Mouse (Mus musculus): ENCODE results near the gene Fsip1. TPM values are rescaled to one million over a fixed set of nuclear protein-coding genes. Genes with fewer than 3 reads are reported as not detected.

The Fsip1 gene
- total and polyA plus RNA-seq, 2 experiments from 2014 or later: 3.7 to 5.7 TPM

DNA sequence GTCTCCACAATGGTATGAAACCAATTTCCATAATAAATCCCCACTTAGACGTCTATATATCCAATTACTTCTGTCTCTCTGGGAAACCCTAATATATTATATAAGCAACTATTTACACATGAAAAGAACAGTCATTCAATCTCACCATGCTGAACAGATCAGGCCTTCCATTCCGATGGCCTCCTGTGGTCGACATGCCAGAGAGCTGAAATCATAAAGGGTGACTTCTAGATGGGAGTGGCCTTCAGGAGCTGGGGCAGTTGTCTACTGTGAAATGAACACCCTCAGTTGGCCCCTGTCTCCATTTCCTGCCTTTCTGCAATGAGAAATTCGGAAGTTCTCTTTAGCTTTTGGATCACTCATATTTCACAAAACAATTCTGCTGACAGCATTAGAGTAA, 154.6 kb downstream of the Fsip1 start:
- 37% methylated on average over 4 of the region's 4 CpGs for WGBS

DNA sequence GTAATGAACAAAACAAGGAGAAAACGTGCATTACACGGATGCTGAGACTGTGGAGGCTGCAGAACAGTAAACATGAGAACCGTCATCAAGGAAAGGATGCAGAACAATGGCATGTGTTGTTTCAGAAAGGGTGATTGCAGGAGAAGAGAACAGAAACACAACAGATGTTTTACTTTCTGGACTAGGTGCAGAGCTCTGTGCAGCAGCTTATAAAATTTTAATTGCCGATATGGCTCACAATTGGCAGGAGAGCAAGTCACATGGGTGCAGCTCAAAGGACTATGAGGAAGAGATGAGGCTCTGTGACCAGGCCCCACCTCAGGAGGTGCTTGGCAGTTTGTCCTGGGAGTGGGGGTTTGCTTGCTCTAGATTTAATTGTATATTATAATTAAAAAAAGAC, 157.7 kb downstream of the Fsip1 start:
- H3K4me3 ChIP-seq (ENCODE audit: low read depth, low read length): no peak overlapping the region
- no peaks in the 10 kb centered on the region for H3K4me1 ChIP-seq (ENCODE audit: insufficient read depth)
- 39% methylated on average over 4 of the region's 4 CpGs for WGBS
- H3K9ac ChIP-seq: no peak overlapping the region
- no peaks in the 10 kb centered on the region for H3K27me3 ChIP-seq (ENCODE audit: insufficient read depth, low read length)
- H3K36me3 ChIP-seq (ENCODE audit: insufficient read depth): no peaks in the 10 kb centered on the region
- no peaks in the 10 kb centered on the region for H3K9me3 ChIP-seq (ENCODE audit: low read length)
- DNase-seq (no peak), ATAC-seq (no peak)
- H3K27ac ChIP-seq (ENCODE audit: low read depth, low read length): no peak overlapping the region
- H3K4me2 ChIP-seq (ENCODE audit: low read depth): no peak overlapping the region
- TF ChIP-seq CTCF (IDR thresholded peaks at IDR 0.05; ENCODE audit: low read depth): no peak

More for the DNA sequence above, 154.6 kb downstream of the Fsip1 start:
- DNase-seq (no peak), ATAC-seq (no peak)
- Histone ChIP-seq H3K9ac (no peak overlapping the region), H3K9me3 (ENCODE audit: low read length) (no peaks in the 10 kb centered on the region), H3K36me3 (ENCODE audit: insufficient read depth) (no peaks in the 10 kb centered on the region), H3K27ac (ENCODE audit: low read depth, low read length) (no peak overlapping the region), H3K4me3 (ENCODE audit: low read depth, low read length) (no peak overlapping the region), H3K4me2 (ENCODE audit: low read depth) (no peak overlapping the region), H3K27me3 (ENCODE audit: insufficient read depth, low read length) (no peaks in the 10 kb centered on the region), H3K4me1 (ENCODE audit: insufficient read depth) (no peaks in the 10 kb centered on the region)
- no peak for TF ChIP-seq CTCF (IDR thresholded peaks at IDR 0.05; ENCODE audit: low read depth)

DNA sequence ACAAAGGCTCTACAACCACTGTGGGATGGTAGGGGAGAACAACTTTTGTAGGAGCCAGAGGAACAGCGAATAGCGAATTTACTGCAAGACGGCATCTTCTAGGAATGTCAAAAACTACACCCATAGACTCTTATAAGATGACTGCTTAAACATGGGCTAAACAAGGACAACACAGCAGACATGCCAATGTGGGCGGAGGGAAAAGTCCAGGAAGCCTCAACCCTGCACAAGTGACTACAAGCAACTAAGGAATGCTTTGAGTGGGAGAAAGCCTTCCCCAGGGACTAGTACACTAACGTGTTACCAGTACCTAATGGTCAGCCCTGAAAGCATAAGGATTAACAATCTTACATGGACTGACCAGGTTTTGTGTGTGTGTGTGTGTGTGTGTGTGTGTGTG, 165.5 kb downstream of the Fsip1 start:
- no peak for DNase-seq
- Histone ChIP-seq H3K4me2 (ENCODE audit: low read depth) (no peak overlapping the region), H3K36me3 (ENCODE audit: insufficient read depth) (no peaks in the 10 kb centered on the region), H3K9ac (no peak overlapping the region), H3K27me3 (ENCODE audit: insufficient read depth, low read length) (no peaks in the 10 kb centered on the region), H3K4me1 (ENCODE audit: insufficient read depth) (no peaks in the 10 kb centered on the region), H3K9me3 (ENCODE audit: low read length) (no peaks in the 10 kb centered on the region), H3K4me3 (ENCODE audit: low read depth, low read length) (no peak overlapping the region), H3K27ac (ENCODE audit: low read depth, low read length) (no peak overlapping the region)
- TF ChIP-seq CTCF (IDR thresholded peaks at IDR 0.05; ENCODE audit: low read depth): no peak
- 93% methylated on average over 5 of the region's 5 CpGs for WGBS
- no peak for ATAC-seq

DNA sequence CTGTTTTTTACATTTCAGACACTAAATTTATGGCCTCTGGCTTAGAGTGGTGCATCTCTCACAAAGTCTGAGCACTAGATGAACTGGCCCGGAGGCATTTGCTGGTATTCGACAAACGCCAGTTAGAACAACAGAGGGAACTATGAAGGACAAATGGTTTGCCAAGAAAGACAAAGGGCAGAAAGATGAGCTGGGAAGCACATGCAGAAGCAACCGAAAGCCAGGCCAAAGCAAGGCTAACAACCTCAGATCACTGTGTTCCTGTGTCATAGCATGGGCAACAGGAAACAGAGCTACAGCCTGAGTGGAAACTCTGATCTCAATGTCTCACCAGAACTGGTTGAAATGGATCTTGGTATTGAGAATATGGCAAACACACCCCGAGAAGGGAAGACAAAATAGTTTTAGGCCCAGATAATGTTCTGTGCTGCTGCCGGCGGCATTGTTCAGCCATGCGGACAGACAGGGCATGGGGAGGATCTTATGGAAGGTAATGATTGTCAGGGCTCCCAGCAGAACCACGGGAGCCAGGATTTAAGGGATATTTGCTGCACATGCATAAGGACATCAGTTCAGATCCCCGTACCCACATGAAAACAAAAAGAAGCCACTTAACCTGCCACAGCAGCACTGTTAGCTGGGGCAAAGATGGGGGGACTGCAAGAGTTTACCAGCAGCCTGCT, 169.6 kb downstream of the Fsip1 start:
- DNase-seq (no peak), ATAC-seq (no peak)
- Histone ChIP-seq H3K27ac (ENCODE audit: low read depth, low read length) (no peak overlapping the region), H3K4me2 (ENCODE audit: low read depth) (no peak overlapping the region), H3K9ac (no peak overlapping the region), H3K4me3 (ENCODE audit: low read depth, low read length) (no peak overlapping the region), H3K27me3 (ENCODE audit: insufficient read depth, low read length) (no peaks in the 10 kb centered on the region; the same call in 1 of the 2 replicates), H3K36me3 (ENCODE audit: insufficient read depth) (no peaks in the 10 kb centered on the region), H3K9me3 (ENCODE audit: low read length) (no peaks in the 10 kb centered on the region), H3K4me1 (ENCODE audit: insufficient read depth) (no peaks in the 10 kb centered on the region)
- WGBS: 80% methylated on average over 10 of the region's 10 CpGs
- no peak for TF ChIP-seq CTCF (IDR thresholded peaks at IDR 0.05; ENCODE audit: low read depth)

DNA sequence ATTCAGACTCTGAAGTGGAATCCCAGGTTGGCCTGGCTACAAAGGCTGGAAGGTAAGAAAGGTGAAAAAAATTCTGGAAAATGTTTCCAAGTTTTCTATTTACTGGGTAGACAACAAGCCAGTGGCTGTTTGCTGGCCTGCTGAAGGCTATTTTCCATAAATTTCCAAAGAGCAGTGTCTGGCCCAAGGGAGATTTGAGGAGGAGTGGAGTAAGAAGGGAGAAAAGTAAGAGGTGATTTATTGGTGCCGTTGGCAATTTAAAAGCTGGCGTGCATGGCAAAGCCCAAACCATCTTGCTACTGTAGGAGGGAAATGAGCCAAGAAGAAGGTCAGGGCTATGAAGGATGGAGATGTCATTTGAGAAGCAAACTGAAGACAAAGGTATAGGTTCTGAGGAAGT, 171.1 kb downstream of the Fsip1 start:
- ATAC-seq (no peak), DNase-seq (no peak)
- TF ChIP-seq CTCF (IDR thresholded peaks at IDR 0.05; ENCODE audit: low read depth): no peak
- Histone ChIP-seq H3K9me3 (ENCODE audit: low read length) (no peaks in the 10 kb centered on the region), H3K27me3 (ENCODE audit: insufficient read depth, low read length) (no peaks in the 10 kb centered on the region; the same call in 1 of the 2 replicates), H3K27ac (ENCODE audit: low read depth, low read length) (no peak overlapping the region), H3K4me1 (ENCODE audit: insufficient read depth) (no peaks in the 10 kb centered on the region), H3K36me3 (ENCODE audit: insufficient read depth) (no peaks in the 10 kb centered on the region), H3K4me2 (ENCODE audit: low read depth) (no peak overlapping the region), H3K9ac (no peak overlapping the region), H3K4me3 (ENCODE audit: low read depth, low read length) (no peak overlapping the region)
- 93% methylated on average over 2 of the region's 2 CpGs for WGBS

DNA sequence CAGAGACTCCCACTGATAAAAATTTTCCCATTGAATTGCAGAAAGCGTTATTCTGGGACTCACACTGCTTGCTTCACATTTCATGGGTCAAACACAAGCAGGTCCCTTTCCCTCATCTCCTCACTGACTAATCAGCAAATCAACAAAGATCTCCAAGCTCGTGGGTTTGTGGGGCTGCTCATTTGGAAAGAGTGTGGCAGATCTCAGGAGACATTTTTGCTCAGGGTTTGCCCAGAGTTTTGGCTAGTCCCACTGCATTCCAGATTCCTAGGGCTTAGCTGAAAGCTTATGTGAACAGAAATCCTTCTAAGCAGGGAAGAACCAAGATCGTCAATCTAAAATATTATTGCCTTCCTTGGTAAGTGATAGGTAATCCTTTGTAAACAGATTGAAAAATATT, 172.1 kb downstream of the Fsip1 start:
- ATAC-seq (no peak), DNase-seq (no peak)
- no peaks in the 10 kb centered on the region for H3K36me3 ChIP-seq (ENCODE audit: insufficient read depth)
- no peaks in the 10 kb centered on the region; the same call in 1 of the 2 replicates for H3K27me3 ChIP-seq (ENCODE audit: insufficient read depth, low read length)
- H3K4me1 ChIP-seq (ENCODE audit: insufficient read depth): no peaks in the 10 kb centered on the region
- no peak for TF ChIP-seq CTCF (IDR thresholded peaks at IDR 0.05; ENCODE audit: low read depth)
- H3K4me3 ChIP-seq (ENCODE audit: low read depth, low read length): no peak overlapping the region
- H3K4me2 ChIP-seq (ENCODE audit: low read depth): no peak overlapping the region
- H3K9me3 ChIP-seq (ENCODE audit: low read length): no peaks in the 10 kb centered on the region
- no peak overlapping the region for H3K27ac ChIP-seq (ENCODE audit: low read depth, low read length)
- WGBS: 77% methylated on average over 3 of the region's 3 CpGs
- no peak overlapping the region for H3K9ac ChIP-seq

DNA sequence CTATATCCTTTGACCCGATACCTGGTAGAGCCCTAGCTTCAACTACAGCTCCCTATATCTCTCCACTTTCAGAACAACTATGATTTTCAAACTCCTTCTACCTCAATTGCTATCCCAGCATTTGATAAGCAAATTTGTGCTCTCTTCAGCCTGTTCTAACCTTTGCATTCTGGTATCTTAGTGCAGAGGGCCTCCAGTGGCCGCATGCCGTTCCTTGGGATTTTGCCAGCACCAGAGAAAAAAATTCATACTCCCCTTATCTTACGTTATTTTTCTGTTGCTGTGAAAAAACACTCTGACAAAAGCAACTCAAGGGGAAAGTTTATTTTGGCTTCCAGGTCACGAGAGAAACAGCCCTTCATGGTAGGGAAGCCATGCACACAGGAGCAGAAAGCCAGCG, 173.1 kb downstream of the Fsip1 start:
- no peak overlapping the region for H3K4me2 ChIP-seq (ENCODE audit: low read depth)
- no peaks in the 10 kb centered on the region; the same call in 1 of the 2 replicates for H3K27me3 ChIP-seq (ENCODE audit: insufficient read depth, low read length)
- H3K9me3 ChIP-seq (ENCODE audit: low read length): no peaks in the 10 kb centered on the region
- H3K27ac ChIP-seq (ENCODE audit: low read depth, low read length): no peak overlapping the region
- no peak for TF ChIP-seq CTCF (IDR thresholded peaks at IDR 0.05; ENCODE audit: low read depth)
- no peak overlapping the region for H3K9ac ChIP-seq
- DNase-seq: no peak
- 91% methylated on average over 6 of the region's 6 CpGs for WGBS
- no peaks in the 10 kb centered on the region for H3K4me1 ChIP-seq (ENCODE audit: insufficient read depth)
- no peaks in the 10 kb centered on the region for H3K36me3 ChIP-seq (ENCODE audit: insufficient read depth)
- H3K4me3 ChIP-seq (ENCODE audit: low read depth, low read length): no peak overlapping the region
- ATAC-seq: no peak

Data from forebrain, postnatal 0 days (tissue).